Mouse (Mus musculus) lung, adult 2 months (tissue): Measurements from ENCODE around the gene Eci3. TPM values are rescaled to one million over a fixed set of nuclear protein-coding genes. Genes with fewer than 3 reads are reported as not detected.

Source experiments
- DNase-seq: peaks from one replicate; pipeline ENCODE4 v3.0.0; 2022
- H3K4me1 ChIP-seq: fragments of 200-500 bp; 2 replicates; pipeline ENCODE4 v1.6.1; 2011; ENCODE audit warnings: low read length; ENCODE audit not compliant: control insufficient read depth, insufficient read depth
- H3K4me3 ChIP-seq: fragments of 200-500 bp; replicated peaks from 2 replicates; pipeline ENCODE3; 2011; ENCODE audit warnings: low read depth, mild to moderate bottlenecking, control low read depth, low read length; ENCODE audit errors: extremely low read depth
- CTCF ChIP-seq: fragments of 200-500 bp; IDR thresholded peaks from 2 replicates; pipeline ENCODE4 v1.5.1; 2011; ENCODE audit warnings: mild to moderate bottlenecking, low read length, control low read depth; ENCODE audit not compliant: insufficient read depth
- POLR2A ChIP-seq: fragments of 200-500 bp; IDR thresholded peaks from 2 replicates; pipeline ENCODE4 v1.6.1; 2011; ENCODE audit warnings: low read depth, mild to moderate bottlenecking, control low read depth, low read length, borderline replicate concordance; ENCODE audit errors: extremely low read depth
- WGBS: fragments of 180-500 bp; shearing (Covaris S2); methylation state at CpG from one replicate; pipeline ENCODE4 v1.1.7; 2018; 5-methylcytosine and 5-hydroxymethylcytosine counted together
- polyA plus RNA-seq: library from polyadenylated mRNA; depleted of rRNA; stranded (reverse); fragments of >200 nt; gene quantifications from 2 replicates; pipeline ENCODE4 v1.2.3, GENCODE M21; 2012; rRNA removed

Gene Eci3
- polyA plus RNA-seq, 1 experiment, result not detected

DNA sequence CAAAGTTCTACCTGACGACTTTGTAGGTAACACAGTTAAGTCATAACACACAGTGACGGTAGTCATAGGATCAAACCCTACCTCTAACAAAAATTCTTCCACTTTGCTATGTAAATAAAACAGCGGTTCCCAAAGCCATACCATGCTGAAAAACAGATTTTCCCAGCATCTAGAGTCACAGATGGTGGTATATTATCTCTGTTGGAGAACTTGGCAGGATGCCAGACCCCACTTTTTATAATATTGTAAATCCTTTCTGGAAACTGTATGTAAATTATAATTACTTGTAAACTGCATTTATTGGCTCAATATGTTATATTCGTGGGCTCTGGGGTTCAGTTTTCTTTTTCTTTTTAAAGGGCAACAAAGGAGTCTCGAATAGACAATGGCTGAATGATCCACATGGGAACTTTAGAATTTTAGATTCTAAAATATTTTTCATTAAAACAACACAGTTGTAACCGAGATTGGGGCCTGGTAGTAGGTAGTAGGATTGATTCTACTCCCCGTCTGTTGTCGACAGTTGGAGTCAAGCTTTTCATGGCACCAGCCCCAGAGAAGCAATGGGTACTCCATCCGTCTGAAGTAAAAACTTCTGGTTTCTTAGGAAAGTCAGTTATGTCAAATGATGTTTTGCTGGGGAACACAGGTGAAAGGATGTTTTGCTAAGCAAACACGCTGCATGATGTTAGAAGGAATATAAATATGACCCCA is 28.5 kb downstream of the Eci3 start:
- TF ChIP-seq POLR2A (no peak), CTCF (no peak)
- WGBS, result 77% methylated on average over 10 of the region's 10 CpGs
- no peak for DNase-seq
- no peak overlapping the region for H3K4me3 ChIP-seq
- H3K4me1 ChIP-seq, result no peaks in the 10 kb centered on the region

DNA sequence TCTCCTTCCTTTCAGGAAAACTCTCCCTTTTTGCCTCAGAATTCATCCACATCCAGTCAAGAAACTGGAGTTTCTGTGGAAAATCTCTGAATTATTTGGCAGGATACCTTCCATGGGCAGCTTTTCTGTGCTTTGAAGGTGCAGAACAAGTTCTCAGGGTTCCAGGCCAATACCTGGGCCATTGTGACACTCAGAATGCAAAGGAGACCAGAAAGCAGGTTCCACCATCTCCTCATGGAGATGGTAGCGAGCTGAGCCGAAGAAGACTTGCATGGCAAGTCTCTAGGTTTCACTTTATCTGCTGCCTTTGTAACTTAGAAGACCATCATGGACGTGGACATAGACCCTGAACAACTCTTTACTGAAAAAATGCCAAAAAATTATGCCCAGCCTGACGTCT is 39.4 kb downstream of the Eci3 start, which contains the start of the genes Fam217a and 4933417A18Rik:
Fam217a (minus strand) TSS at position 101 of the 400 bp plus-strand sequence.
4933417A18Rik (plus strand) TSS at position 200 of the 400 bp plus-strand sequence.
- Histone ChIP-seq H3K4me3 (no peak within 1 kb of the TSS), H3K4me1 (no peaks in the 10 kb centered on the region)
- DNase-seq, result no peak
- 72% methylated on average over 4 of the region's 4 CpGs for WGBS
- TF ChIP-seq POLR2A (no peak), CTCF (no peak)

DNA sequence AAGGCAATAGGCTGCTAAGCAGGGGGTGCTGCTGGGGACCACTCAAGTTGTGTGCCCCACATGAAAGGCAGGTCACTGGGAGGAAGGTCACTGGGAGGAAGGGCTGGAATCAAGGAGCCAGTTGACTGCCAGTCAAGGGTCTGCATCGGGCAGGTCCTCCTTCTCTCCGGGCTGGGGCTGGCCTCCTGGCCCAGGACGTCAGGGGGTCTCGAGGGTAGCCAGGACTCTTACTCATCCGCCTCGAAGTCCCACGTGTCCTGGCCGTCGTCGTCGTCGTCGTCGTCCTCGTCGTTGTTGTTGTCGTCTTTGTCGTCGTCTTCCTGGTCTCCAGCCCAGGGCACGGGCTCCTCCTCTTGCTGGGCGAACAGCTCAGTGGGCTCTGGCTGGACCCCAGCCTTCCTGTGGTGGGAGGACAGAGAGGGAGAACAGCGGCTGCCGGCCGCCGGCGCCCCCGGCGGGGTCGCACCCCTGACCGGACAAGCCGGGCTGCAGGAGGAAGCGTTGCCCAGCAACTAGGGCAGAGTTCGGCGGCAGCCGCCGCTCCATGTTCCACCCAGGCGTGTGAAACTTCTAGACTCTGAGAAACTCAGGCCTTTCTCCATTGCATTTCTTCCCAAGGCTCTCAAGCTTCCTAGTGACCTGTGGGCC is 47.0 kb downstream of the Eci3 start:
- TF ChIP-seq CTCF (no peak), POLR2A (no peak)
- DNase-seq, result no peak
- peaks cover 2% of the 10 kb centered on the region for H3K4me1 ChIP-seq
- 12% methylated on average over 37 of the region's 37 CpGs for WGBS
- H3K4me3 ChIP-seq, result peak overlapping the region; percentile 19

DNA sequence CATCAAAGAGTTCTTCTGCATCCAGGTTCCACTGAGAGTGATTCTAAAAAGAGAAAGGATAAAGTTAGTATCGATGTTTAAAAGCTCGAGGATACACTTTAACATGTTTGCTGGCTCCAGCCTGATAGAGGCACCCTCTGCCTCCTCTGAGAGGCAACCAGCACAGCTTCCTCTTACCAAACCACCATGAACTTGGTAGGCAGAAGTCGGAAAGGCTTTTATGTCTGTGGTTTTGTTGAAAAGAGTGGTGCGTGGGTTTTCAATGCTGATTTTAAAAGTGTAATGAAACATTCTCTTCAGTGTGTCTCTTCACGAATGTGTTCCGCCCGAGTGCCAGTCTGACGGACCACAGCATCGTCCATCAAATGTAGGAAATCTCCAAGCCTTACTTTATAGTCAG is 49.0 kb downstream of the Eci3 start:
- H3K4me1 ChIP-seq, result peaks cover 2% of the 10 kb centered on the region
- no peak for TF ChIP-seq CTCF
- TF ChIP-seq POLR2A, result no peak
- no peak overlapping the region for H3K4me3 ChIP-seq
- 68% methylated on average over 9 of the region's 9 CpGs for WGBS
- DNase-seq, result no peak

Other genes with a start within 250 kb of the Eci3 start
- gene Fam50b, start 229.0 kb downstream of the Eci3 start, polyA plus RNA-seq, result 0.27 TPM in 1 of 2 replicates, not detected in the other
- 10.3 and 19.7 TPM in 2 replicates for gene Prpf4b, start 88.5 kb downstream of the Eci3 start, polyA plus RNA-seq
- gene Fam217a, start 39.5 kb downstream of the Eci3 start, polyA plus RNA-seq, result 0.11 TPM in 1 of 2 replicates, not detected in the other
- not detected in 2 replicates for gene 4933417A18Rik, start 39.4 kb downstream of the Eci3 start, polyA plus RNA-seq
- 28.4 and 42.6 TPM in 2 replicates for gene Eci2, start 63.3 kb upstream of the Eci3 start, polyA plus RNA-seq